Mouse (Mus musculus) midbrain, embryonic 14.5 days (tissue): ENCODE data around the gene Gm5475. TPM values are rescaled to one million over a fixed set of nuclear protein-coding genes. Genes with fewer than 3 reads are reported as not detected.

Experiments
- ATAC-seq: fragments of 200-750 bp; cut with Nextera tagmentation; 2 replicates; pipeline ENCODE4 v1.8.0; 2017; ENCODE audit warnings: moderate number of reproducible peaks, moderate library complexity; ENCODE audit not compliant: low FRiP score, low TSS enrichment
- DNase-seq: peaks from one replicate; pipeline ENCODE4 v3.0.0-alpha.2; 2015
- H3K27ac ChIP-seq: fragments of 300-500 bp; sonication (generic); replicated peaks from 2 replicates; pipeline ENCODE4 v1.5.1; 2014; ENCODE audit warnings: mild to moderate bottlenecking, low read depth, low read length, moderate library complexity
- H3K27me3 ChIP-seq: fragments of 300-500 bp; sonication (generic); 2 replicates; pipeline ENCODE4 v1.6.1; 2014; ENCODE audit warnings: low read length, control low read depth, mixed read lengths; ENCODE audit not compliant: control insufficient read depth, insufficient read depth
- H3K36me3 ChIP-seq: fragments of 300-500 bp; sonication (generic); 2 replicates; pipeline ENCODE4 v1.6.1; 2014; ENCODE audit warnings: low read length, control low read depth; ENCODE audit not compliant: control insufficient read depth, insufficient read depth
- H3K4me1 ChIP-seq: fragments of 300-500 bp; sonication (generic); 2 replicates; pipeline ENCODE4 v1.6.1; 2014; ENCODE audit warnings: mild to moderate bottlenecking, antibody characterized with exemption, low read length, control low read depth; ENCODE audit not compliant: control insufficient read depth, insufficient read depth
- H3K4me2 ChIP-seq: fragments of 300-500 bp; sonication (generic); 2 replicates; pipeline ENCODE4 v1.6.1; 2014; ENCODE audit warnings: mild to moderate bottlenecking, low read length, moderate library complexity
- H3K4me3 ChIP-seq: fragments of 300-500 bp; sonication (generic); replicated peaks from 2 replicates; pipeline ENCODE4 v1.5.1; 2014; ENCODE audit warnings: low read depth, low read length
- H3K9ac ChIP-seq: fragments of 300-500 bp; sonication (generic); replicated peaks from 2 replicates; pipeline ENCODE4 v1.6.1; 2014; ENCODE audit warnings: mild to moderate bottlenecking, low read length, moderate library complexity
- H3K9me3 ChIP-seq: fragments of 300-500 bp; sonication (generic); 2 replicates; pipeline ENCODE4 v1.6.1; 2016; ENCODE audit warnings: low read length, control low read depth, mixed read lengths; ENCODE audit not compliant: control insufficient read depth
- WGBS: fragments of 180-500 bp; shearing (Covaris S2); extraction: QIAGEN DNeasy Blood & Tissue Kit; methylation state at CpG from one replicate; pipeline ENCODE4 v1.1.7; 2014; 5-methylcytosine and 5-hydroxymethylcytosine counted together
- polyA plus RNA-seq: library from polyadenylated mRNA; unstranded; fragments of >200 nt; fragmentation: Nextera tagmentation; extraction: Ambion mirVana; gene quantifications from 2 replicates; pipeline ENCODE4 v1.2.1, GENCODE M21; 2014

Gm5475 gene
- polyA plus RNA-seq, 1 experiment from 2014 or later: not detected

- WGBS: 62% methylated on average over 9 of the region's 9 CpGs
Observed at GRCm38 (mm10) chr15:100388886-100389285, 33.1 kb upstream of the Gm5475 start.

DNA sequence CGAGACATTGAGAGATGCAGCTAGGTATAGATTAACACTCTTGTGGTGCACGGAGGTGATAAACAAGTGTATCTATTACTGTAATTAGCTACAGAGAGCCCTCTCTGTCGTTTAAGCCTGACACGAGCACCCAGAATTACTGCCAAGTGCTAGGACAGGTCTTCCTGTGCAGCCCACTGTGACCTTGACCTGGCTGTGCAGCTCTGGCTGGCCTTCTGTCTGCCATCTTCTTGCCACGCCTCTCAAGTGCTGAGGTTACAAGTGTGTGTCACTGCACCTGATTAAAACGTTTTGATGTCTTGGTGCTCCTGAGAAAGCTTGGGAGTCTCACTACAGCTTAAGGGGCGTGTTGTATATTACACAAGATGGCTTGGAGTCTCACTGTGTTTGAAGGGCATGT is 30.9 kb upstream of the Gm5475 start:
- DNase-seq (no peak), ATAC-seq (no peak)
- Histone ChIP-seq H3K9me3 (no peaks in the 10 kb centered on the region), H3K9ac (no peak overlapping the region), H3K36me3 (peaks cover 36% of the 10 kb centered on the region), H3K27ac (no peak overlapping the region), H3K4me3 (no peak overlapping the region), H3K27me3 (no peaks in the 10 kb centered on the region), H3K4me1 (no peaks in the 10 kb centered on the region), H3K4me2 (no peak overlapping the region)
- 85% methylated on average over 7 of the region's 7 CpGs for WGBS

More at GRCm38 (mm10) chr15:100388886-100389285, 33.1 kb upstream of the Gm5475 start:
- H3K27me3 ChIP-seq: no peaks in the 10 kb centered on the region
- peaks cover 15% of the 10 kb centered on the region for H3K36me3 ChIP-seq
- no peaks in the 10 kb centered on the region for H3K9me3 ChIP-seq
- DNase-seq: no peak
- H3K27ac ChIP-seq: no peak overlapping the region
- no peak overlapping the region for H3K4me3 ChIP-seq
- H3K4me2 ChIP-seq: no peak overlapping the region
- H3K9ac ChIP-seq: no peak overlapping the region
- ATAC-seq: no peak
- H3K4me1 ChIP-seq: no peaks in the 10 kb centered on the region

DNA sequence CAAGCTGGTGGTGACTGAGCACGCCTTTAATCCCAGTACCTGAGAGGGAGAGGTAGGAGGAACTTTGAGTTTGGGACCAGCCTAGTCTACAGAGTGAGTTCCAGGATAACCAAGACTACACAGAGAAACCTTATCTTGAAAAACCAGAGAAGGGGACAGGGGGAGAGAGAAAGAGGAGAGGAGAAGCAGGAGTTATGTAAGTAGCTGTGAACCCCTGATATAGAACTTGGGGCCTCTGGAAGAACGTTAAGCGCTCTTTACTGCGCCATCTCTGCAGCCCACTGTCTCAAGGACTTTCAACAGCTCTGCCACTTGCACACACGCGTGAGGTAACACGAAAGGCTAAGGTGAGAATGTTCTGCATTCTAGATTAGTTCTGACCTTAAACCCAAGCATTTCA is 30.3 kb upstream of the Gm5475 start:
- Histone ChIP-seq H3K4me1 (no peaks in the 10 kb centered on the region), H3K9ac (no peak overlapping the region), H3K27me3 (no peaks in the 10 kb centered on the region), H3K9me3 (no peaks in the 10 kb centered on the region), H3K27ac (no peak overlapping the region), H3K4me3 (no peak overlapping the region), H3K36me3 (peaks cover 41% of the 10 kb centered on the region), H3K4me2 (no peak overlapping the region)
- ATAC-seq (no peak), DNase-seq (no peak)
- 96% methylated on average over 7 of the region's 7 CpGs for WGBS

- Histone ChIP-seq H3K9ac (no peak overlapping the region), H3K9me3 (no peaks in the 10 kb centered on the region), H3K4me1 (no peaks in the 10 kb centered on the region), H3K4me3 (no peak overlapping the region), H3K27ac (no peak overlapping the region), H3K4me2 (no peak overlapping the region), H3K36me3 (peaks cover 56% of the 10 kb centered on the region), H3K27me3 (no peaks in the 10 kb centered on the region)
- 90% methylated on average over 11 of the region's 11 CpGs for WGBS
- no peak for ATAC-seq
- DNase-seq: no peak
Observed at GRCm38 (mm10) chr15:100393016-100393415, 28.9 kb upstream of the Gm5475 start.

GRCm38 (mm10) chr15:100395561-100395960 is 26.4 kb upstream of the Gm5475 start:
- no peak for ATAC-seq
- Histone ChIP-seq H3K36me3 (peaks cover 81% of the 10 kb centered on the region), H3K4me2 (no peak overlapping the region)

GRCm38 (mm10) chr15:100400592-100401250 is 21.2 kb upstream of the Gm5475 start:
- H3K9ac ChIP-seq: no peak overlapping the region
- no peaks in the 10 kb centered on the region for H3K4me1 ChIP-seq
- peaks cover 98% of the 10 kb centered on the region for H3K36me3 ChIP-seq
- H3K27me3 ChIP-seq: no peaks in the 10 kb centered on the region
- H3K9me3 ChIP-seq: no peaks in the 10 kb centered on the region
- DNase-seq (no peak), ATAC-seq (no peak)
- H3K4me2 ChIP-seq: no peak overlapping the region
- WGBS: 90% methylated on average over 16 of the region's 16 CpGs
- no peak overlapping the region for H3K4me3 ChIP-seq
- no peak overlapping the region for H3K27ac ChIP-seq

More at GRCm38 (mm10) chr15:100395561-100395960, 26.4 kb upstream of the Gm5475 start:
- Histone ChIP-seq H3K4me3 (no peak overlapping the region), H3K9me3 (no peaks in the 10 kb centered on the region), H3K27ac (no peak overlapping the region), H3K4me1 (no peaks in the 10 kb centered on the region), H3K9ac (no peak overlapping the region), H3K27me3 (no peaks in the 10 kb centered on the region)
- DNase-seq: no peak
- 94% methylated on average over 3 of the region's 3 CpGs for WGBS

GRCm38 (mm10) chr15:100401811-100402210 is 20.1 kb upstream of the Gm5475 start:
- Histone ChIP-seq H3K36me3 (peaks cover 94% of the 10 kb centered on the region), H3K4me1 (no peaks in the 10 kb centered on the region)
- WGBS: 93% methylated on average over 4 of the region's 4 CpGs

DNA sequence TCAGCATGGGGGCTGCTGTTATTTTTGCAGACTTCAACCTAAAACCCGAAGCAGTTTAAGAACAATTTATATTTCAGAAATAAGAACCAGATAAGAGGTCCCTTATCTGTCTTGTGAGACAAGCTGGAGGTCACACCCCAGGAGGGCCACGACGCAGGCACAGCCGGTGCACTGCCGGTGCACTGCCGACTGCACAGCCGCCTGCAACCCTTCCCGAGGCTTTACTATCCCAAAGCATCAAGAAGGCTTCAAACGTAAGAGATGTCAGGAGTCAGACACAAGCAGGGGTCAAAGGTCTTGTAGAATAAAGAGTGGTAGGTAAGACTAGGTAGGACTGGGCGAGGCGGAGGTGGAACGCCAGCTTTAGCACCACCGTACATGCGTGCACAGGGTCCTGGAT is 19.6 kb upstream of the Gm5475 start:
- no peak for ATAC-seq
- H3K27ac ChIP-seq: no peak overlapping the region
- 92% methylated on average over 14 of the region's 14 CpGs for WGBS
- no peak overlapping the region for H3K9ac ChIP-seq
- H3K36me3 ChIP-seq: peaks cover 92% of the 10 kb centered on the region
- DNase-seq: no peak
- H3K4me2 ChIP-seq: no peak overlapping the region
- H3K9me3 ChIP-seq: no peaks in the 10 kb centered on the region
- H3K27me3 ChIP-seq: no peaks in the 10 kb centered on the region
- no peaks in the 10 kb centered on the region for H3K4me1 ChIP-seq
- H3K4me3 ChIP-seq: no peak overlapping the region

More at GRCm38 (mm10) chr15:100401811-100402210, 20.1 kb upstream of the Gm5475 start:
- Histone ChIP-seq H3K4me3 (no peak overlapping the region), H3K27ac (no peak overlapping the region), H3K4me2 (no peak overlapping the region), H3K27me3 (no peaks in the 10 kb centered on the region), H3K9me3 (no peaks in the 10 kb centered on the region), H3K9ac (no peak overlapping the region)
- ATAC-seq (no peak), DNase-seq (no peak)

DNA sequence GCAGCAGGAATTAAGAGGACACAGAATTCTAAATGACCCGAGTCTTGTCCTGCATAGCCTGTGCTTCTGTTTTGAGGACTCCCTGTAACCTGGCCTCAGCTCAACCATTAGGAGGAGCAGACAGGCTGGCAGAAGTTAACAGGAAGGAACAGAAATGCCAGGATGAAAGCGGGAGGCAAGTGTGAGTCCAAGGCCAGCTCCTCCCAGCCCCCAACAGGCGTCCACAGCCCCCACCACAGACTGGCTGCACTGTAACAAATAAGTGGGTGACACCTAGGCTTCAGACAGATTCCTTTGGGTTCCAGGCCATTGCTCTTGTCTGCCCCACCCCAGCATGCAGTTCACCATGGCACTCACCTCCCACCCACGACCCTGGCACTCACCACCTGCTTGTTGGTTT is 19.1 kb upstream of the Gm5475 start:
- no peak overlapping the region for H3K9ac ChIP-seq
- peaks cover 91% of the 10 kb centered on the region for H3K36me3 ChIP-seq
- H3K27ac ChIP-seq: no peak overlapping the region
- H3K4me1 ChIP-seq: no peaks in the 10 kb centered on the region
- H3K27me3 ChIP-seq: no peaks in the 10 kb centered on the region
- DNase-seq (no peak), ATAC-seq (no peak)
- no peak overlapping the region for H3K4me3 ChIP-seq
- H3K9me3 ChIP-seq: no peaks in the 10 kb centered on the region
- no peak overlapping the region for H3K4me2 ChIP-seq
- 90% methylated on average over 4 of the region's 4 CpGs for WGBS
